Comparison of ENCODE assay signal across 8 mouse cellular contexts in the genomic region with DNA sequence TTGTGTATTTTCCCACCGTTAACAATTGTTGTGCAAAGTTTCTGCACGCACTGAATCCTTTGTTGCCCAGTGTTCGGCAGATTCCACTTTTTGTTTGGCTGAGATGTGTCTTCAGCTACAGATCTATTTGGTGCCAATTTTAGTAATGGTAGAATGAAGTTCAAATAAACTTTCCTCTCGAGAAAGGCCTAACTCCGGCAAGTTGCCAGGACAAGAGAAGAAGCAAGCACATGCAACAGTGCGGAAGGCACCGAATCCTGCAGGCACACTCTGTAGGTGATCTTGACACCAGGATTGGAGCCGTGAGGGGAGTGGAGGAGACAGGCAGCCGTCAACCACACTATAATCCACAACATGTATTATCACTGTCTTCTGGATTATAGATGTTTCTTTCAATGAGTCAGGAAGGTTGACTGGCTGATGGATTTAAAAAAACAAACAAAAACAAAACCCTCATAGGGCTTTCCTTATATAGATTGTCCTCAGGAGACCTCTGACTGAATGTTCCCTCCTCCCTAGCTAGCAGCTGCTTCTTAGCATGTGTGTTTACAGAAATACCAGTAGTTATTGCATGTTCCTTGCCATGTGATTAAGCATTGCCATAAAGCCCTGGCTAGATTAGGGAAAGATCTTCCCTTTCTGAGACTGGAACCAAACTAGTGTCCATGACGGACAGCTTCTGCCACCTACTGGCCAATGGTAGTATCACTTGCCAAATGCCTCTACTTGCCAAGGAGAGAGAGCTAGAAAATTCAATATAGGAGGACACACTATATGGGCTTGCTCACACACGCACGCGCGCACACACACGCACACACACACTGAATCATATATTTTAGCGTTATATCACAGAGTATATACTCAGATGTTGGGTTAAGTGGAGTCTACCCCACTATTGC. TPM values are rescaled to one million over a fixed set of nuclear protein-coding genes. Genes with fewer than 3 reads are reported as not detected.
A peak's percentile ranks its signal among the peaks of the same experiment; 100 is the strongest.
DNase-seq lines count a peak whose midpoint lies in the region; ATAC-seq lines count a peak whose summit lies in the region.

No protein-coding gene starts in this region.

- H3K27me3 ChIP-seq in heart, embryonic 11.5 days (ENCODE audit: control insufficient read depth, insufficient read depth, low read length), result no peaks in the 10 kb centered on the region
- no peaks in the 10 kb centered on the region for H3K27me3 ChIP-seq in midbrain, embryonic 16.5 days (ENCODE audit: control insufficient read depth, insufficient read depth, low read depth, low read length)

- H3K36me3 ChIP-seq in heart, embryonic 11.5 days (ENCODE audit: control insufficient read depth, insufficient read depth, low read length), result no peaks in the 10 kb centered on the region
- H3K36me3 ChIP-seq in midbrain, embryonic 16.5 days (ENCODE audit: control insufficient read depth, insufficient read depth, low read length), result no peaks in the 10 kb centered on the region

- no peak overlapping the region for H3K27ac ChIP-seq in heart, embryonic 11.5 days (ENCODE audit: low read depth, low read length)
- no peak overlapping the region for H3K27ac ChIP-seq in midbrain, embryonic 16.5 days (ENCODE audit: low read length)

- ATAC-seq in heart, embryonic 11.5 days (replicated peaks; ENCODE audit: insufficient number of reproducible peaks, low FRiP score, low TSS enrichment), result no peak
- ATAC-seq in common myeloid progenitor, adult 5-6 weeks (replicated peaks; ENCODE audit: low read depth, poor library complexity, severe bottlenecking), result peak; percentile 86
- ATAC-seq in midbrain, embryonic 16.5 days, result peak; percentile 81

- intact Hi-C loops in left cerebral cortex, postnatal 25 days (cut with DNase I), result loop anchor here (1.0 to 5.0 kb wide), 3 partner anchors 171 to 684 kb away; no protein-coding TSS in a partner anchor

- H3K9me3 ChIP-seq in heart, embryonic 11.5 days (replicated peaks; ENCODE audit: control insufficient read depth, low read length), result no peaks in the 10 kb centered on the region
- H3K9me3 ChIP-seq in midbrain, embryonic 16.5 days (replicated peaks; ENCODE audit: control insufficient read depth, low read length, poor library complexity, severe bottlenecking), result no peaks in the 10 kb centered on the region

- 44% methylated on average over 16 of the region's 16 CpGs for WGBS in heart, embryonic 11.5 days (ENCODE audit: insufficient replicate concordance)
- WGBS in midbrain, embryonic 16.5 days, result 50% methylated on average over 16 of the region's 16 CpGs

- H3K4me3 ChIP-seq in heart, embryonic 11.5 days (ENCODE audit: low read depth, low read length), result no peak overlapping the region
- H3K4me3 ChIP-seq in midbrain, embryonic 16.5 days (ENCODE audit: low read depth, low read length), result no peak overlapping the region

- no peak overlapping the region for H3K9ac ChIP-seq in heart, embryonic 11.5 days (ENCODE audit: low read depth, low read length)
- H3K9ac ChIP-seq in midbrain, embryonic 16.5 days (ENCODE audit: low read depth, low read length), result no peak overlapping the region

- no peaks in the 10 kb centered on the region for H3K4me1 ChIP-seq in heart, embryonic 11.5 days (ENCODE audit: control insufficient read depth, insufficient read depth, low read length)
- no peaks in the 10 kb centered on the region for H3K4me1 ChIP-seq in midbrain, embryonic 16.5 days (ENCODE audit: control insufficient read depth, insufficient read depth, low read length)

- peak; percentile 78 to 93 for DNase-seq in heart, adult 18-20 months
- peak; percentile 63 to 69 for DNase-seq in gastrocnemius, adult 8-10 months (ENCODE audit: low spot score in 2 of 2)
- peak; percentile 49 for DNase-seq in kidney, adult 11 months
- peak; percentile 82 to 89 for DNase-seq in left cerebral cortex, postnatal 25 days (ENCODE audit: low spot score in 2 of 2)
- peak; percentile 26 to 72 for DNase-seq in spleen, adult 18-20 months

- H3K4me2 ChIP-seq in heart, embryonic 11.5 days, result no peak overlapping the region
- no peak overlapping the region for H3K4me2 ChIP-seq in midbrain, embryonic 16.5 days (ENCODE audit: low read length)

RNA-seq across cellular contexts. Expression of a gene that starts 18.0 kb away (rescaled TPM):
- not detected for total RNA-seq in heart, adult 18-20 months (2021)
- polyA plus RNA-seq in heart, embryonic 11.5 days (2014; fragmentation: Nextera tagmentation; extraction: Ambion mirVana), result not detected in 2 replicates
- not detected in 2 replicates for total RNA-seq in common myeloid progenitor, adult 5-6 weeks (2017)
- total RNA-seq in gastrocnemius, adult 8-10 months (2022), result not detected
- total RNA-seq in left cerebral cortex, postnatal 25 days (2021), result not detected
- not detected in 2 replicates for polyA plus RNA-seq in midbrain, embryonic 16.5 days (2015; fragmentation: Nextera tagmentation; extraction: Ambion mirVana)
